Mouse (Mus musculus) testis, postnatal 14 days (tissue): ENCODE measurements at regions not wholly inside any gene's neighbourhood (a gene's known extent, or its start where the extent isn't known, plus 50 kb on each side); places are given as distances from the start of the nearest gene placed in this dataset.

ENCODE experiments used
- DNase-seq: peaks from one replicate; pipeline ENCODE4 v3.0.0; 2021; ENCODE audit warnings: low spot score

DNA sequence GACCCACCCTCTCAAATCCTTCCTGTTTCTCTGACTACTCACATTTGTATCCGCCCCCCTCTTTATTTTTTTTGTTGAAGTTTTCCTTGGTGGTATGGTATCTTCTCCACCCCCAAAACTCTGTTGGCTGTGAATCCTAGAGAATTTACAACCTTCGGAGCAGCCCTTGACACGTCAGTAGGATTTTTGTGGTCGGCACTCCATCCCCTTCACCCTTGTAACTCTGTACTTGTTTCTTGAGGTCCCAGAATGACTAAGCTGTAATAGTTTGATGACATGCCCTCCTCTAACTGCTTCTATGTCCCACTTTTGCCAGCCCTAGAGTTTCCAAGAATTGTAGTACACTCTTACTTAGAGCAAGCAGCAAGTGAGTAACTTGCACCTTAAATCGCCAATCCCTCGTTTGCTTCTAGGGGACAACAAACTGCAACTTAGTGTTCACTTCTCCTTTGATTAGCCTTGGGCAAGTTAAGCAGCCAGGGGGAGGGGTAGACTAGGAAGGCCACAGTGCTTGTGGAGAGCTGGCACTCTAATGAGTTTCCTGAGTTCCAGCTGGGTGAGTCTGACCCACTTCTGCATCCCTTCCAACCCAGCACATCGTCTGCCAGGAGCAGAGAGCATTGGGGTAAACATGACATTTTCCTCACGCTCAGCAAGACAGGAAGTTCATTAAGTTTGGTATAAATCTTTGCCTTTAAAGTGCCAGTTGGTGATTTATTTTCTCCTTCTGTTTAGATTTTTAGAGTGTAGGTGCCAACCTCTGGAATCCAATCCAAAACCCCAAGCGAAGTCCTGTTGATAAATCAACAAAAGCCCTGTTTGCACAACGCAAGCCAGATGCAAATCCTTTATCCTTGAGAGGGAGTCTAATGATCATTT lies 118.7 kb downstream of the Foxa2 start:
- peak; percentile 4 for DNase-seq

DNA sequence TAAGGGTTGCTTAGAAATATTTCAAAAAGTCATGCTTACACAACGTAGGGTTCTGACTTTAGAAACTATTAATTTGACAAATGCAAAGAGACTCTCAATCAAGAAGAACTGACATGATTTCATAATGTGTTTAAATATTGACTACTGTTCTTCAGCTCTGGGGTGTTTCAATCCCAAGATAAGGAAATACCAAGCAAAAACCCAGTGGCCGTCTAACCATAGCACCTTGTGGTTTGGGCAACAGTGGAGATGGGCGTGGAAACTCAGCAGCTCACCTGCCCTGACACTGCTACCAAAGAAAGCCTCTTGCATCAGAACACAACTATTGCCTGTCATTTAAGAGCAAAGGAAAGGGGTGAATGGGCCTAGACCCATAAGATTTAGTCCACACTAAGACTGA lies 119.9 kb downstream of the Foxa2 start:
- DNase-seq, result no peak

DNA sequence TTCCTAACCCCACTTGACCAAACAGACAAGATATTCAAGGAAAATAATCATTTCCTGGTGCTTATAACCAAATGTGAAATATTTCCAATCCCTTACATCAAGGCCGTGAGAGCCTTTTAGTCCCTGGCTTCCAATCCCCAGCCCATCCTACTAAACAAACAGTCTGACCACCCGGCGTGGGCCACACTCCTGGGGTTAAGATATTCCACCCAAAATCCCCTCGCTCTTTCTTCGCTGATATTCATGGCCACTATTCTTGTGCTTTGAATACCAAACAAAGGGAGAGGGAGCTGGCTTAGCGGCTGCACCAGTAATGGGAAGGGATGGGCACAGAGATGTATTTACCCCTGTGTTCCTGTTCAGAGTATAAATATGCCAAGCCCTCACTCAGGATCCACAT lies 139.4 kb downstream of the Foxa2 start:
- DNase-seq, result no peak

DNA sequence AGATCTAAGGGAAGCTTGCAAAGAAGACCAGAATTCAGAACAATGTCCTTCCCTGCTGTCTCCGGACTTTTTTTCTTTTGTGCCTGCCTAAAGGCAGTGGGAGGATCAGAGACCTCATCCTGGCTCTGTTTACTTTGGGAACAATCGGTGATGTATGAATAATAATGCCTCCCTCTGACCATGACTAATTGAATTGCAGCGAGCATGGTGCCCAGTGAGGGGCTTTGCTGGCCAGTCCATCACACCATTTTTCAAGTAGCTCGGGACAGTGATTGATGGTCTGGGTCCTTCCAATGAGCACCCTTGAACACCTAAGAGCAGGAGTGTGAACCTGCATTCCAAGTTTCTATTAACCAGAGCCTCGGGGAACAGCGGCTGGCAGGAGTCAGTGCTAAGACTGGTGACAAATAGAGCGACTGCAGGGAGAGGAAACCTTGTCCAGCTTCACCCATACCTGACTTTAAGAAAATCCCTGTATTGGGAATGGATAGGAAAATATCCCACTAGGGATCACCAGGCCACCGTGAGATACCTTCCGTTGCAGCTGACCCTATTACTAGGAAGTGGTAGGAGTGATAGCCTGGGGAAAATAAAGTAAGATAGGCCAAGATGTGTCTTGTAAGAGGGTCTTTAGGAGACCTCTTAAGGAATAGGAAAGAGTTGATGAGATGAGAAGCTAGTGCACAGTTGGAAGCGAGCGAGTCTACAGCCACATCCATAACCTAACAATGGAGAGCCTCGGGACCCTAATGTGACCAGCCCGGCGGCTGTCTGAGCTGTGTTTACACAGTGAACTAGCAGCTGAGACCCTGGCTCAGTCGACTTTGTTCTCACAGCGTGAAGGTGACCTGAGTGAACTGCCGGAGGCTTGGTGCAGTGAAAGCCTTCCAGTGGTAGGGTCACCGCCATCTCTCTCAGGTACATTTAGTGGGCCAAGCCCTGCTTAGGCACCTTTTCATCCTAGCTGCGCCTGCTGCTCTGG lies 140.7 kb downstream of the Foxa2 start:
- no peak for DNase-seq

DNA sequence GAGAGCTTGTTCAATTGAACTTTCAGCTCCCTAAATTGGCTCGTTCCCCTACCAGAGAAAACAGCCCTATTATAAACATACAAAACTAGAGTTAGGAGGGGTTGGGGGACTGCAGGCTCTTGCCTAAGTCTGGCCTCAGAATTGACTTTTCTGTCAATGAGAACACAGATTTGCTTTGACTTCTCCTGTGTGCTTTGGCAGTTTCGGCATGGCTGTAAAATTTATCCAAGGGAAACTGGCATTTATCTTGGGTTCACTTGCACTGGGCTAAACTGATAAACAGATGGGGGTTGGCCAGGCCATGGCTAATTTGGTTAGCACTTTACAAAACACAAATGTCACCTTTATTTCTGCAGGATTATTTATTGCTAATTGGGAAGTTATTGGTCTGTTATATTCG lies 141.7 kb downstream of the Foxa2 start:
- no peak for DNase-seq

DNA sequence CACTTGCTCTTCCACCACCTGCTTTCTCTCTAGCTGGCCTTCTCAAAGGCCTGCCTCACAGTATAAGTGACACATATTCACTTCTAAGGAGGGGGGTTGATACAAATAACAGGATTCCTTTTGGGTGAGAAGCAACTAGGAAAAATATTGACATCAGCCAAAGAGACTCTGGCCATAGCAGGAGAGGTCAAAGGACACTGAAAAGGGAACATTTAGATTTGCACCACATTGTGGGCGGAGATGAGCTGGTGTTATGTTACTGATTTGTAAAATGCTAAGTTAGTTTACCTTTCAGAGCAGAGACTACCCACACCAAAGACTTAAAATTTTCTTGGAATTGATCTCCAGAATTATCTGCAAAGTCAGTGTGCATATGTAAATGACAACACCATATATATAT lies 147.5 kb downstream of the Foxa2 start:
- DNase-seq, result no peak

DNA sequence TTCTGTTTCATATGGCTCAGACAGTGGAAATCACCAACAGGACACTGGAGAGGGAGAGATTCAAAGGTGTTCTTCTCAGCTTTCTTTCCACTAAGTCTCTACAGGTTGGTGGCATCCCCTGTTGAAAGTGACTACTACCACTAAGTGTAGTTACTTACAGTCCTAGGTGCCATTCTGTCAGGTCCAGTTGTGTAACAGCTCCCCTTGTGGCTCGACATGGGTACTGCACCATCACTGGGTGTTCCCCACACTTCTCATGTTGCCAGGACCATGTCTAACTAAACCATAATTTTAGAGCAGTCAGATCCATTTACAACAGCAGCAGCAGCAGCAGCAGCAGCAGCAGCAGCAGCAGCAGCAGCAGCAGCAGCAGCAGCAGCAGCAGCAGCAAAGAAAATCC lies 151.1 kb downstream of the Foxa2 start:
- DNase-seq, result peak; percentile 15

DNA sequence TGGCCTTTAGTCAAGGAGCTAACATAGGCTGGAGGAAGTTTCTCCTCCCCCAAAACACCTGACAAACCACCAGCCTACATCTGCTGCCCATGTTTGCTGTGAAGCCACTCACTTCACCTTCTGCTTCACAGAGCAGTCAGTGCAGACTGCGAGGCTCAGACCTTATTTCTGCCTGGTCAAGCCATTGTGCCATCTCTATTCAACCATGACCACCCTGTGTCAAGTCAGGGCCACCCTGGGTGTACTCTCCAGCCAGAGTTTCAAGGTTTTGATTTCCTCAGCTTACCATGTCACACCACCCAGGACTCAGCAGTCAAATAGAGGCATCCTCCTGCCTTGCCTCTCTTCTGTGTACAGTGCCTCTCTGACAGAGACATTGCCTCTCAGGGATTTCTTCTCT lies 152.6 kb downstream of the Foxa2 start:
- DNase-seq, result no peak

DNA sequence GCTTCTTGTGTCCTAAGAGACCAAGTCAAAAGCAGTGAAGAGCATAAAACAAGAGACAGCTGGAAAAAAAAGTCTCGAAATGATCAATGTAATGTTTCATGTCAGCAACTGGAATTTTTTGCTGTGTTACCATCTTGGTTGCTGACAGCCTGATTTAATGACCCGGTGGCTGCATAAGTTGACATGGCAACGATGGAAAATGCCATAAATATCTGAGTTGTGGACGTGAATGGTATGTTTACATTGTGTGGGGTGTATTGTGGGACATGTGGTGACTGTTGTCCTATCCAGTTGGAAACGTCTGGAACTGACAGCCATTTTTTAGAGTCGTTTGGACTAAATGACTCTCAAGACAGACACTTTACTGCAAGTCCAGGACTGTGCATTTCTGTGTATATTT lies 160.6 kb downstream of the Foxa2 start:
- no peak for DNase-seq

DNA sequence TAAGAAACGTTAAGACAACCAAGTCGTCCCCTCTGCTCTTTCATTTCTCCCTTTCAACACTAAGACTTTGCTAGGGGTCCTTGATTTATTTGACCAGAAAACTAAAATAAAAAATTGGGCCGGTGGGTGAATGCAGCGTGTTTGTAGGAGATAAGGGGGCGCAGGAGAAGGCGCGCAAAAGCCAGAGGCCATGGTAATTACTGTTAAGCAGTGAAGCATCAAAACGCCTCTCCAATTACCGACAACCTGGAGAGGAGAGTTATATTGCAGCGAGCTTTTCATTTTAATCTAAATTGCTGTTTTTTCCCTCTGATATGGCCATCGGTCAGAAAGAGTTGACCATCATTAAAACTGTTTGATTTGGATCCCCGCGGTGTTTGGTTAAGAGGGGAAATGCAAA lies 168.9 kb downstream of the Foxa2 start:
- DNase-seq, result no peak

DNA sequence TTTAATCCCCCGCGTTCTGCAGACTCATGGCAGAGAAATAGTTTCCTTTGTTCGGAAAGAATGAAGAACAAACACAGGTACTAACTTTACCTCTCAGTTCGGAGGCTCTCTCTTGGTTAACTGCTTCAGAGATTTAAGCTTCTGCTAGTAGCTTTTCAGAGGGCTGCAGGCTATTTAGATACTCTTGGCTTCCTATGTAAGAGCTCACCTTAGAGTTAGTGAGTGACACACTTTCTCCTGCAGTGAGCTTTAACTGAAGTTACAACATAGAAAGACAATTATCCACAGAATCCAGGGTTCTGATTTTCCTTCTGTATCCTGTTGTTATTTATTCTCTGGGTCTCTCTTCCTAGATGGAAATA lies 169.2 kb downstream of the Foxa2 start:
- DNase-seq, result no peak

DNA sequence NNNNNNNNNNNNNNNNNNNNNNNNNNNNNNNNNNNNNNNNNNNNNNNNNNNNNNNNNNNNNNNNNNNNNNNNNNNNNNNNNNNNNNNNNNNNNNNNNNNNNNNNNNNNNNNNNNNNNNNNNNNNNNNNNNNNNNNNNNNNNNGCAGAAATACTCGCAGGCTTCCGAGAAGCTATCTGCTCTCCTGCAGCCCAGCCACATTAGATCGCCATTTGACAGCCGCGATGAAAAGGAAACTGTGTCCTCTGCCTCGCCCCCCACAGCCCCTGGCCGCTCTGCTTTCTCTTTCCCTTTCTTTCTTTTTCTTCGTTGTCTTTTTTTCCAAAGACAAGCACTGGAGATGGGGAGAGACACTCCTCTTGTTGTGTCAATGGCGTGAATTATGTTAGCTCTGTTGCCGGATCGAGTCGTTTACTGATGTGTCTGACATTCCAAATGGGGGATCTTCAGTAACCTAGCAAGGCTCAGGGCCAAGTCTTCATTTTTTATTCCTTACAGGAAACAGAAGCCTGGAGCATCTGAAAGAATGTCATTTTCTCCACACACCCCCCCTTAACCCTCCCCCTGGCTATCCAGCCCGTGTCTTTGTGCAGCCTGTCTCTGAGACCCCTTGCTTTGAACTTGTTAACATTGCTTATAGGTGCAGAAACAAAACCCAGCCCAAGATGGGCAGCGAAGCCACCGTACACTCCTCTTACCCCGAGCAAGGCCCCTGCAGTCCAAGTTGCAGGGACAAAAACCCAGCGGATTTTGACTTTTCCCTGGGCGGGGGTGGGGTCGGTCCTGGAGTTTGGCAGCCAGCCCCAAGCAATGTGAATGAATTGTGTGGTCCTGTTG lies 169.8 kb downstream of the Foxa2 start:
- DNase-seq, result no peak

DNA sequence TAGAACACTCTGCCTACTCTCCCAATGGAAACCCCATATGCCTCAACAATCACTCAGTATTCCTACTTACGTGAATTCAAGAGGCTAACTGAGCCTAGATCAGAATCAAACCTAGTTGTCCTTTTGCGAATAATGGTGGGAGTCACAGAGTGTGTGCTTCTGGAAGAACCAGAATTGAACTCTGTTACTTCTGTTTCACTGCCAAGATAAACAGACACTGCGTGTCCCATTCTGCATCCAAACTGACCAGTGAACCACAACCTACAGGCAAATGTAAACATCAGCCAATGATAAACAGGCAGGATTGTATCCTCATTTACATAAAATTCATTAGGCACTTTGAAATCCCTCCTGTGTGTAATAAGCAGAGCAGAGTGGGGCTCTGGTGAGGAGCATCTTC lies 173.8 kb downstream of the Foxa2 start:
- DNase-seq, result no peak

DNA sequence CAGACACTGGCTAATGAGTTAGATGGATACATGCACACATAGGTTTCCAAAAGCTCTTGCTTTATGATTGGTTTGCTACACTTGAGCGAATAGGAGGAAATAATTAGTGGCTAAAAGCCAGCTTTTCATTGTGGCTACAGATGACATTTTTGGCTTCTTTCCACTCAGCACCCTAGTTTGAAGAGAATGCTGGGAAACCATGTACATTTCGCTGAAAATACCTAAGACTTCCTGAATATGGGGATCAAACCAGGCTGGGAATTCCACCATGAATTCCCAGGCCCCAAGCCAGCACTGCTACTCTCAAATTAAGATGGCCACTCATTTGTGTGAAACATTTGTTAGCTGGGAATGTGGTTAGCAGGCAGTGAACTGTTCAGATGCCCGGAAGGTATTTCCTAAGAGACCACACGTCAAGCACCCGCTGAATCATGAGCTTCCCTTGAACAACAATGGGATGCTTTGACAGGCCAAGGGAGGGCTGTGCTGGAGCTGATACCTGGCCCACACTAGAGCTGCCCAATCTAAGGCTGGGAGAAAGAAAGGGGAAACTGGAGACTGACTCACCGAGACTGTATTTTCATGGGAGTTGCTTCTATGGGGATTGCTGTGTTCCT lies 195.5 kb downstream of the Foxa2 start:
- no peak for DNase-seq

DNA sequence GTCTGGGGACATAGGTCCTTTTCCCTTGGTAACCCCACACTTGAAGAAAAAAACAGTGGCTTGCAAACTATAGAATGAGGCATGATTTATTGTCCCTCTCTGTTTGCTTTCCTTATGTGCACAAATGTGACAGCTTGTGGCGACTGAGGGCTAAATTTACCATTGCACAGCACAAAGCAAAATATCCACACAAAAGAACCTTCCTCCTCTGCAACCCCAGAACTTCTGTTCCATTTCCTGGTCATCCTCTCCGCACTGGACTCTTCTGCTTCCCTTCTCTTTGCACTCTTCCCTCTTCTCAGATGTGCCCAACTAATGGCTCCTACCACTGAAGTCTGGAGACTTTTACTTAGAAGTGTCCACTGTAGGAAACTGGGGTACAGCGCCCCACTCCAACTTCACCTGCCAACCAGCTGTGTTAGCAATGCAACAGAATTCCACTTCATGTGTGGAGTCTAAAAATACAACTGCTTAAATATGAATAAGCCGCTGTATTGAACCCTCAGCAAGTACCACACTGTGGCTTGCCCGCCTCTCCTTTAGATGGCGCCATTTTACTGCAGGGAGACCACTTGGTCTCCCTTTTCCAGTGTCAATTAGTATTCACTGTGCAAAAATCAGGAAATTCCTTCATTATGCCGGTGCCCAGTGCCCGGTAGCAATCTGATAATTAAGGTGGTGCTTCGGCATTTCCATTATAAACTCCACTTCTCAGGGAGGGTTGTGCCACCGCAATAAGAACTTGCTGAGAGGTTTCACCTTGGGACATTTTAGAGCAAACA lies 199.6 kb downstream of the Foxa2 start:
- DNase-seq, result no peak

DNA sequence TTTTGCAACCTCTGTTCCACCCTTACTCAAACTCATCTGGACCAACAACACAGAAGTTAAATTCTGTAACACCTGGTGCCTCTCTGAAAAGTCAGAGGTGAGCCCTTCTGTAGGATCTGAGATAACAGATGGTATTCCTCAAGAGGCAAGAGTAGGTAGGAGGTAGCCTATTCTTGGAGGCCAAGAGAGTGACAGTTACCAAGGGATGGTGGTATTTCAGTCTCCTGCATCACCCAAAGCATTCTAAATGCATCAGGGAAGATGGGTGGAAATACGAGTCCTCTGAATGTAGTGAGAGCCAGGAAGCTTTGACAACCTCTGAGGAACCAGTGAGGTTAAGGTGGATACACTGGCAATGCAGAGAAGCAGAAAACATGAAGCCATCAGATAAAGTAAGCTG lies 201.5 kb downstream of the Foxa2 start:
- no peak for DNase-seq

DNA sequence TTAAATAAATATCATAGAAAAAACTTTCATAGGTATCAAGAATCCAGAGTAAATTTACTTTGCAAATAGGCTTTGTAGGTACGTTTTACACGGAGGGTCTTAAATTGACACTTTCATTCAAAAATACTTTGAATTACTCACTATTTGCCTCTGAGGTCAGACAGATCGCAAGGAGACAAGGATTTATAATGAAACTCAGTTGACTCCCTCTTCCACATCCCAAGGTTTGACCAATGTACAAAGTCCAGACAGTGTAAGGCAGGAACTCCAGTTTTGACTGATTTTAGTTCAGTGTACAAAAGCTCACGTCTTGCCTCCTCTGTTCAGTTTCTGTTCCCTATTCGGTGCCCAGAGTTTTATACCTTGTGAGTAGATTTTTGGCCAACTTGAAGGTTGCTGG lies 205.8 kb downstream of the Foxa2 start:
- DNase-seq, result no peak

DNA sequence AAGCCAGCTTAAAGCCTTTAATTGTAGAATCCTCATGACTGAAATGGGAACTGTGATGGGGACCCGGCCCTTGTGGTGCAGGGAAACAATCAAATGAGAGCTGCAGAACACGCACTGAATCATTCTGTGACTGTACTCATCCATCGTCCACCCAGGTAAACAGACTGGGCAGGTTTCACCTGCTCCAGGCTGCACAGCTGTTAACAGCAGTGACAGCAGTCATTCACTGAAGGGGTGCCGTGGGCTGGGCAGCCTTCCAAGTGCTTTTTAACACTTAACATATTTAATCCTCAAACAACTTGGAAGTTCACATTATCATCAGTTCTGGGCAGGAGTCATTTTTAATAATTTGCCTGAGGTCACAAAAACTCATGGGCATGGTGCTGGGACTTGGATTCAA lies 208.2 kb downstream of the Foxa2 start:
- DNase-seq, result no peak

DNA sequence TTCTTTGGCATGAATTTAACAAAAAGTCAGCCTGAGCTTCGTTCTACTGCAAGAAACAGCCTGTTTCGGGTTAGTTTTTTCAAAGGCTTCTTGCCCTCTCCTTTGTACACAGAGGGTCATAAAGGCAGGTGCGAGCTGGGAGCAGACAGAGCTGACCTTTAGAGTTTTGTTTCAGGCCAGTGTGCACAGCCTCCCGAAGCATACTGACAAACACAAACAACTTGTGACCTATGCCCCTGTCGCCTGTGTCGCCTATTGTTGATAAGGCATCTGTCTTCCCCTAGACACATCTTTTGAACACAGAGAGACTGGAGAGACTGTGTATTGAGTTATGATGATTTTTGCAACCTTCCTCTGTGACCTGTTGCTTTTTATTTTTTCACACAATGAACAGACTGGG lies 216.2 kb downstream of the Foxa2 start:
- DNase-seq, result no peak

DNA sequence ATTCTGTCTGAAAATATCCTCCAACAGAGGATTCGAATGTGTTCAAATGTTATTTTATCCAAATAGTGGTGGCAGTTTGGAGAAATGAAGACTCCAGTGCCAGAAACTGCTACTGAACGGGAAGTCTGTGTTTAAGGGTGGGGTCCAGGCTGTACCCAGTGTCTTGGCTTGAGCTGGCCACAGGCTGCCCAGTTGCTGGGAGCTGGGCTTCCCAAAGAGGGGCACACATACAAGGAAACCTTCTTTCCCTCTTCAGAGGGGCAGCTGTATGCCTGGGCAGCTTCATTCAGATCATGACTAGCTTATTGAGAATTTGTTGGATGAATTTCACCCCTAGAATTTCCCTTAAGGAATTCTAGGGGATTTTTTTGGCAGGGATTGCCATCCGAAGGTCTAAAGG lies 229.8 kb downstream of the Foxa2 start:
- no peak for DNase-seq

DNA sequence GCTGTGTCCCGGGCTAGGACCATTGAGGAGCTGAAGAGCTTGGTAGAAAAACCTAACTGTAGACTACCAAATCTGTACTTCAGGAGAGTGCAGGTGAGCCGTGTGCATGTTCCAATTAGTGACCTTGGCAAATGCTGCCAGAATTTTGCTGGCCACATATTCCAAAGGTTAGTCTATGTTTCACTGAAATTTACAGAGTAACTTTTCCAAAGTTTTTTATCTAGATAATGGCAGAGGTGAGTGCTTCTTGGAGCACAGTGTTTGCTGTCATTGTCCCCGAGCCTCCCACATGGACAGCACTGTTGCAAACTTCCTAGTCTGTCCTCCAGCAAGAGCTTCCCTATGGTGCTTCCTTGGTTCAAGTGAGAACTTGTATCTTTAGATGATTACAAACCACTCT lies 232.5 kb downstream of the Foxa2 start:
- no peak for DNase-seq
